In genomic region chr17:24896993-24897269, GRCm38 (mm10) we compare ENCODE assay signal across 8 mouse cellular contexts. TPM values are rescaled to one million over a fixed set of nuclear protein-coding genes. Genes with fewer than 3 reads are reported as not detected.
A peak's percentile ranks its signal among the peaks of the same experiment; 100 is the strongest.
DNase-seq lines count a peak whose midpoint lies in the region; ATAC-seq and TF ChIP-seq lines count a peak whose summit lies in the region.

No protein-coding gene starts in this region.

- 19% methylated on average over 11 of the region's 11 CpGs for WGBS in kidney, postnatal 0 days
- WGBS in hindbrain, embryonic 13.5 days: 35% methylated on average over 11 of the region's 11 CpGs
- 30% methylated on average over 11 of the region's 11 CpGs for WGBS in midbrain, embryonic 15.5 days

- H3K4me3 ChIP-seq in kidney, postnatal 0 days (replicated peaks; ENCODE audit: low read depth, low read length): peak overlapping the region; percentile 86
- peak overlapping the region; percentile 80 for H3K4me3 ChIP-seq in cortical plate, adult 2 months (ENCODE audit: insufficient read depth, low read length)
- H3K4me3 ChIP-seq in hindbrain, embryonic 13.5 days: peak overlapping the region; percentile 70
- H3K4me3 ChIP-seq in midbrain, embryonic 15.5 days: peak overlapping the region; percentile 76

- peak overlapping the region; percentile 95 for H3K4me2 ChIP-seq in kidney, postnatal 0 days (ENCODE audit: low read length)
- peak overlapping the region; percentile 100 for H3K4me2 ChIP-seq in hindbrain, embryonic 13.5 days
- H3K4me2 ChIP-seq in midbrain, embryonic 15.5 days: peak overlapping the region; percentile 92

- no peak for TF ChIP-seq CTCF in kidney, postnatal 0 days (IDR thresholded peaks at IDR 0.05; ENCODE audit: low read depth)
- no peak for TF ChIP-seq CTCF in cortical plate, adult 2 months (IDR thresholded peaks at IDR 0.05; ENCODE audit: extremely low read depth, insufficient read depth, low read length)

- DNase-seq in kidney, postnatal 0 days (ENCODE audit: low spot score): no peak
- DNase-seq in kidney, adult 18-20 months: no peak
- DNase-seq in frontal cortex, postnatal 14 days (ENCODE audit: low spot score in 2 of 2): no peak
- DNase-seq in gastrocnemius, adult 8-10 months (ENCODE audit: low spot score in 2 of 2): no peak

- H3K4me1 ChIP-seq in kidney, postnatal 0 days (replicated peaks; ENCODE audit: insufficient read depth, low read length): peaks cover 6% of the 10 kb centered on the region; the same call in 1 of the 2 replicates
- H3K4me1 ChIP-seq in cortical plate, adult 2 months (ENCODE audit: control insufficient read depth, insufficient read depth, low read length): peaks cover 5% of the 10 kb centered on the region; the same call in 1 of the 2 replicates
- peaks cover 46% of the 10 kb centered on the region for H3K4me1 ChIP-seq in hindbrain, embryonic 13.5 days (replicated peaks)
- peaks cover 50% of the 10 kb centered on the region for H3K4me1 ChIP-seq in midbrain, embryonic 15.5 days

- no peaks in the 10 kb centered on the region for H3K9me3 ChIP-seq in kidney, postnatal 0 days (replicated peaks; ENCODE audit: low read length)
- H3K9me3 ChIP-seq in hindbrain, embryonic 13.5 days: no peaks in the 10 kb centered on the region
- no peaks in the 10 kb centered on the region for H3K9me3 ChIP-seq in midbrain, embryonic 15.5 days

- peak overlapping the region; percentile 89 for H3K27ac ChIP-seq in kidney, postnatal 0 days
- peak overlapping the region; percentile 85 for H3K27ac ChIP-seq in cortical plate, adult 2 months (ENCODE audit: insufficient read depth, low read length)
- H3K27ac ChIP-seq in hindbrain, embryonic 13.5 days: peak overlapping the region; percentile 91
- peak overlapping the region; percentile 88 for H3K27ac ChIP-seq in midbrain, embryonic 15.5 days

- no peaks in the 10 kb centered on the region for H3K27me3 ChIP-seq in kidney, postnatal 0 days (ENCODE audit: insufficient read depth, low read length)
- no peaks in the 10 kb centered on the region for H3K27me3 ChIP-seq in hindbrain, embryonic 13.5 days
- no peaks in the 10 kb centered on the region for H3K27me3 ChIP-seq in midbrain, embryonic 15.5 days (replicated peaks)

- peak overlapping the region; percentile 78 for H3K9ac ChIP-seq in kidney, postnatal 0 days (ENCODE audit: low read depth, low read length)
- H3K9ac ChIP-seq in hindbrain, embryonic 13.5 days: peak overlapping the region; percentile 96
- H3K9ac ChIP-seq in midbrain, embryonic 15.5 days: peak overlapping the region; percentile 90

- peaks cover 50% of the 10 kb centered on the region for H3K36me3 ChIP-seq in kidney, postnatal 0 days (ENCODE audit: insufficient read depth, low read length)
- H3K36me3 ChIP-seq in hindbrain, embryonic 13.5 days: peaks cover 68% of the 10 kb centered on the region
- peaks cover 54% of the 10 kb centered on the region for H3K36me3 ChIP-seq in midbrain, embryonic 15.5 days (replicated peaks)

- TF ChIP-seq POLR2A in cortical plate, adult 2 months (IDR thresholded peaks at IDR 0.05; ENCODE audit: extremely low read depth, insufficient read depth, low read length): no peak

- no peak for ATAC-seq in kidney, postnatal 0 days (replicated peaks; ENCODE audit: low FRiP score, low read depth)
- no peak for ATAC-seq in hindbrain, embryonic 13.5 days (ENCODE audit: low FRiP score)
- no peak for ATAC-seq in midbrain, embryonic 15.5 days (replicated peaks)
- ATAC-seq in granulocyte monocyte progenitor cell, adult 5-6 weeks (replicated peaks; ENCODE audit: poor library complexity, severe bottlenecking): no peak

RNA-seq across cellular contexts. Expression of gene Nme3, which starts 0.6 kb away (rescaled TPM):
- polyA plus RNA-seq in kidney, postnatal 0 days (2015; fragmentation: Nextera tagmentation; extraction: Ambion mirVana): 87.1 and 93.1 TPM in 2 replicates
- polyA plus RNA-seq in cortical plate, adult 2 months (2012; rRNA removed): 94.5 and 94.7 TPM in 2 replicates
- polyA plus RNA-seq in hindbrain, embryonic 13.5 days (2015; fragmentation: Nextera tagmentation; extraction: Ambion mirVana): 78.4 and 82.7 TPM in 2 replicates
- 79.7 and 82.3 TPM in 2 replicates for polyA plus RNA-seq in midbrain, embryonic 15.5 days (2015; fragmentation: Nextera tagmentation; extraction: Ambion mirVana)
- 18.8 and 22.9 TPM in 2 replicates for total RNA-seq in granulocyte monocyte progenitor cell, adult 5-6 weeks (2014; fragmentation: Nextera tagmentation)
- total RNA-seq in granulocyte monocyte progenitor cell, adult 5-6 weeks (2017): 21.2 and 27.1 TPM in 2 replicates
- total RNA-seq in gastrocnemius, adult 8-10 months (2022): 10 to 100 TPM; 11.4 to 12.6 (median 12.0) TPM

RNA-seq across cellular contexts. Expression of gene Mrps34, which starts 2.0 kb away (rescaled TPM):
- polyA plus RNA-seq in kidney, postnatal 0 days (2015; fragmentation: Nextera tagmentation; extraction: Ambion mirVana): 141 TPM in 2 replicates
- 115 and 117 TPM in 2 replicates for polyA plus RNA-seq in cortical plate, adult 2 months (2012; rRNA removed)
- 77.0 and 77.6 TPM in 2 replicates for polyA plus RNA-seq in hindbrain, embryonic 13.5 days (2015; fragmentation: Nextera tagmentation; extraction: Ambion mirVana)
- 73.1 and 78.9 TPM in 2 replicates for polyA plus RNA-seq in midbrain, embryonic 15.5 days (2015; fragmentation: Nextera tagmentation; extraction: Ambion mirVana)
- 62.0 and 75.0 TPM in 2 replicates for total RNA-seq in granulocyte monocyte progenitor cell, adult 5-6 weeks (2014; fragmentation: Nextera tagmentation)
- total RNA-seq in granulocyte monocyte progenitor cell, adult 5-6 weeks (2017): 36.7 and 41.9 TPM in 2 replicates
- 10 to 100 TPM; 70.5 to 82.3 (median 75.4) TPM for total RNA-seq in gastrocnemius, adult 8-10 months (2022)

RNA-seq across cellular contexts. Expression of gene Eme2, which starts 2.0 kb away (rescaled TPM):
- 29.5 and 29.6 TPM in 2 replicates for polyA plus RNA-seq in kidney, postnatal 0 days (2015; fragmentation: Nextera tagmentation; extraction: Ambion mirVana)
- polyA plus RNA-seq in cortical plate, adult 2 months (2012; rRNA removed): 62.4 and 65.0 TPM in 2 replicates
- polyA plus RNA-seq in hindbrain, embryonic 13.5 days (2015; fragmentation: Nextera tagmentation; extraction: Ambion mirVana): 31.4 and 31.8 TPM in 2 replicates
- polyA plus RNA-seq in midbrain, embryonic 15.5 days (2015; fragmentation: Nextera tagmentation; extraction: Ambion mirVana): 31.5 and 33.4 TPM in 2 replicates
- total RNA-seq in granulocyte monocyte progenitor cell, adult 5-6 weeks (2014; fragmentation: Nextera tagmentation): 8.9 and 15.1 TPM in 2 replicates
- 12.5 and 14.9 TPM in 2 replicates for total RNA-seq in granulocyte monocyte progenitor cell, adult 5-6 weeks (2017)
- 1 to 10 TPM; 6.6 to 8.7 (median 7.9) TPM for total RNA-seq in gastrocnemius, adult 8-10 months (2022)

RNA-seq across cellular contexts. Expression of gene Spsb3, which starts 10.5 kb away (rescaled TPM):
- 53.4 and 55.9 TPM in 2 replicates for polyA plus RNA-seq in kidney, postnatal 0 days (2015; fragmentation: Nextera tagmentation; extraction: Ambion mirVana)
- polyA plus RNA-seq in cortical plate, adult 2 months (2012; rRNA removed): 91.9 and 92.7 TPM in 2 replicates
- 72.8 and 80.0 TPM in 2 replicates for polyA plus RNA-seq in hindbrain, embryonic 13.5 days (2015; fragmentation: Nextera tagmentation; extraction: Ambion mirVana)
- polyA plus RNA-seq in midbrain, embryonic 15.5 days (2015; fragmentation: Nextera tagmentation; extraction: Ambion mirVana): 94.1 and 97.2 TPM in 2 replicates
- total RNA-seq in granulocyte monocyte progenitor cell, adult 5-6 weeks (2014; fragmentation: Nextera tagmentation): 15.7 and 29.3 TPM in 2 replicates
- 10.4 and 15.8 TPM in 2 replicates for total RNA-seq in granulocyte monocyte progenitor cell, adult 5-6 weeks (2017)
- 10 to 100 TPM; 31.0 to 38.6 (median 35.4) TPM for total RNA-seq in gastrocnemius, adult 8-10 months (2022)

RNA-seq across cellular contexts. Expression of gene Nubp2, which starts 10.8 kb away (rescaled TPM):
- polyA plus RNA-seq in kidney, postnatal 0 days (2015; fragmentation: Nextera tagmentation; extraction: Ambion mirVana): 55.9 and 57.5 TPM in 2 replicates
- polyA plus RNA-seq in cortical plate, adult 2 months (2012; rRNA removed): 24.6 and 27.3 TPM in 2 replicates
- polyA plus RNA-seq in hindbrain, embryonic 13.5 days (2015; fragmentation: Nextera tagmentation; extraction: Ambion mirVana): 71.3 and 74.4 TPM in 2 replicates
- 61.2 and 65.7 TPM in 2 replicates for polyA plus RNA-seq in midbrain, embryonic 15.5 days (2015; fragmentation: Nextera tagmentation; extraction: Ambion mirVana)
- 103 and 108 TPM in 2 replicates for total RNA-seq in granulocyte monocyte progenitor cell, adult 5-6 weeks (2014; fragmentation: Nextera tagmentation)
- 42.8 and 48.2 TPM in 2 replicates for total RNA-seq in granulocyte monocyte progenitor cell, adult 5-6 weeks (2017)
- total RNA-seq in gastrocnemius, adult 8-10 months (2022): 10 to 100 TPM; 10.5 to 13.7 (median 11.9) TPM
